Mouse (Mus musculus) kidney, adult 11 months (tissue): ENCODE results near the gene Gatd1.
"Not testable (repeated sequence)": the region's sequence is repeated elsewhere in the genome, so short reads cannot be mapped to it uniquely, and the experiment has no call there.

ENCODE experiments used
- DNase-seq: peaks from one replicate; pipeline ENCODE4 v3.0.0; 2022

The Gatd1 gene

DNA sequence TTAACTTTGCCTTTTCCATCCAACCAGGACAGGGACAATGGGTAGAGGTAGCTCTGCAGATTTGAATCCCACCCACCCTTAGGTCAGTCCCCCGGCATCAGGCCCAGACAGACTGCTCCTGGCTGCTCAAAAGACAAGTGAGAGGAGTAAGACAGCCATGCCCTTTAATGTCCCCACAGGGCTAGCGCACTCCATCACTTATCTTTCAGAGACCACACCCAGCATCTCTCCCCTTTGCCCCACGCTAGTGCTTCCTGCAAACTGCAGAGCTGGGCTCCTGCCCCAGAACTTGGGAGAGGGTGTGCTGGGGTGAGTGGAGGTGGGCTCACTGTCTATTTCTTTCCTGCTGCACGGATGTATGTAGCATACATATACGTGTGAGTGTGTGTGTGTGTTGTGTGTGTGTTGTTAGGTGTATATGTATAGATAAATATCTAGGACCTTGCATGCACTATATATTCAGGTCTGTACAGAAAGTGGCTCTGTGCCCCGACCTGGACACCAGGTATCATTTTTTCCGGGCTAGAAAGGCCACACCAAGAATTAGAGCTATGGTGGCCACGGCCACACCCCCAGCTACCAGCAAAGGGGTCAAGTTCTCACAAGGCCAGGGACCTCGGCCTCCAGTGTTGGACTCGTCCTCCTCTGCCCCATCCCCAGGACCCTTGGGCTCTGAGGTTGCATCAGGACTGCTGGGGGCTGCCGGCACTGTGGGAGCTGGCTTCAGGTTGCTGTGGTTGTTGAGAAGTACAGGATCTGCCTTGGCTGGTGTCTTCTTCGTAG is 13.2 kb upstream of the Gatd1 start:
- no peak for DNase-seq

- DNase-seq, result no peak
Measured at GRCm38 (mm10) chr7:141423811-141424210, 9.9 kb upstream of the Gatd1 start.

DNA sequence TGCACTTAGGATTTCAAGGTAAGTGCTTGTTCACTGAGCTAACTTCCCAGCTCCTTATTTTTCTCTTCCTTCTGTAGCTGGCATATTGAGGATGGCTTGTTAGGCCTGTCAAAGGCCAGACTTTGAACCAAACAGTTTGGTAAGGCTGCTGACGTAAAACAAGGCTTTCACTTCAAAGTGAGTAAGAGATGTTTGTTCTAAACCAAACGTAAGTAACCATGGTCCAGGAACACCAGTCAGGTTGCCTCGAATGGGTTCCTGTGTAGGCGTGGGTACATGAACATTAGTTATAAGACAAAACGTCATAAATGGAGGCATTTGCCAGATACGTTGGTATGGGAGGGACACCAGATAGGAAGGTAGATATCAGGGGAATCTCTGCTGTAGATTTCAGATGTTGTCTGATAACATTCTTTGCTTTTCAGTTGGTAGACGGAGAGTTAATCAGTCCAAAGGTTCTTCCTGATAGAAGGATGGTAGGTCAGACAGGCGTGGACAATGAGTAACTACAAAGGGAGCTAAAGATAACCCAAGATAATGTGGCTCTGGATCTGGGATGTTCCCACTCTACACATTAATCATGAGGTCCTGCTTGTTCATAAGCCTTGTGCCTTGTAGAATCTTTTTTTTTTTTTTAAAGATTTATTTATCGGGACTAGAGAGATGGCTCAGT is 6.2 kb upstream of the Gatd1 start:
- DNase-seq, result no peak

DNA sequence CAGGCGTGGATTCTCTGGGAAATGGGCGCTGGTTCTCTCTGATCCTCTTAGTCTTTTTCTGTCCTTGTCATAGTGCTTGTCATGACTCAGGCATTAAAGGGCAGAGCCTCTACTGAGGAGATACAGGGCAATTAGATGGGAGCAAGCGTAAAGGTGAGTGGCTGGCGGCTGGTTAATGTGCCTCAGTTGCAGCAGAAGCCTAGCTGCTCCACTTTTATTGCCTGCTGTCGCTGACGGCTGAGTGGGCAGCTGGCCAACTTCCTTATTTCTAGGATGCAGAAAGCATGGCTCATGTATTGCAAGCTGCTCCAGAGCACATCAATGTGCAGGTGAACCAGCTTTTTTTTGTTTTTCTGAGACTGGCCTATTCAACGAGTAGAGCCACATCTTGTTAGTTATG is 5.0 kb upstream of the Gatd1 start:
- no peak for DNase-seq

DNA sequence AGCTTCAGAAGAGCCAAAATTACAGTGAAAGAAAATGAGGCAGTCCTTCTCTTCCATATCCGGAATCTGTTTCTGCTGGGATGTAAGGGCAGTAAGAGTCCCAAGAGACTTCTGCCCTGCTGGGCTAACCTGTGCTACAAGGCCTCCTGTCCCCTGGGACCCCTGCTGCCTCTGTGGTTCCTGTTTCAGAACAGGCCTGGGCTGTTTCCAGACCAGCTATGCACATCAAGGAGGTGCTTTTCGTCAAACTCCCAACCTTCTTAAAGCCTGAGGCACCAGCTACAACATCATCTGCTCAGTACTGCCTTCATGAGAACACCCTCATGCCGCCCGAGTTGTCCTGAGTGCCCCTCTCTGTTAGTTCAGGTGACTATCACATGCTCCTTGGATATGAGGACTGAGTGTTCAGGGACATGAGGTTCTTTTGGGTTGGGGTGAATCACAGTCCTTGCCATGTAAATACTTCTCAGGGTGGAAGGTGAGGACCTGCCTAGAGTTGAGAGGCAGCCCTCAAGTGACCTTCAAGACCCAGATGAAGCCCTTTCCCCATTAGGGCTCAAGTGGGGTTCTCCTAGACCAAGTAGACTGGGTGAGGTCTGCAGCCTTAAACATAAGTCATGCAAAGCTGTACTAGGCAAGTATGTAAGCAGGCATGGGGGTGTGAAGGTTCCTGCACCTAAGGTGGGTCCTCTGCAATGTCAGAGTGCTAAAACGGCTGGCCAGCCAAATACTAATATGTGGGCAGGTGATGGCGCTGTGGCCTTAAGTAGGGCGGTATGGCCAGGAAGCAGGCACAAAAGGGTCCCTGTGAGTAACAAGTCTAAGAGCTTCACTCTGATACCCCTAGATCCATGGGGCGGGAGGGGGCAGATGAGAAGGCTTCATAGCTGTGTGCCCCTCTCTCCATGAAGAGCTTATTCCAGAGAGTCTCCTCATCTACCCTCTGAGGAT is 4.1 kb upstream of the Gatd1 start:
- no peak for DNase-seq

DNA sequence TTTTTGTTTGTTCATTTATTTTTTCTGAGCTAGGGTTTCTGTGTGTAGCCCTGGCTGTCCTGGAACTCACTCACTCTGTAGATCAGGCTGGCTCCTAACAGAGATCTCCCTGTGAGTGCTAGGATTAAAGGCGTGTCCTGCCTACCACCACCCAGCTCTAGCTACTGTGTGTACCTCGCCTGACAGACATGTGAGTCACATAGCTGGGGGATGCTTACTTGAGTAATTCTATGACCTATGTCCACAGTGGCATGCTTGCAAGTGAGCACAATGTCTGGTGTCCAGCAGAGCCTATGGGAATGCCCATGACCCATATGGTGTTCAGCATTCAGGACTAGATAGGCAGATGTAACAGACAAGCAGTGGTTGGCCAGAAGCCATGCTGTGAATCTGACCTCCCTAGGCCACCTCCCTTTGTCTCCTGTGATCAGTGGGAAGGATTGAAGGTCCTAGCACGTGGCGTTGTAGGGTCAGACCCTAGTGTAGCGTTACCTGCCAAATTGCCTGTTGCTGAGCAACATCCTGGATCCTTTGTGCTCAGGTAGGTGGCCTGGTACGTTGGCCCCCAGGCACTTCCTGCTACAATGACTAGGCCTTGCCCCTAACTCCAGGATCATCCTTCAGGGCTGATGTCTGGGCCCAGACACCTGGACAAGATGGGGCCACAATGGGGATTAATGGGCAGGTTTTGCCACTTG is 2.4 kb upstream of the Gatd1 start:
- DNase-seq, result no peak

DNA sequence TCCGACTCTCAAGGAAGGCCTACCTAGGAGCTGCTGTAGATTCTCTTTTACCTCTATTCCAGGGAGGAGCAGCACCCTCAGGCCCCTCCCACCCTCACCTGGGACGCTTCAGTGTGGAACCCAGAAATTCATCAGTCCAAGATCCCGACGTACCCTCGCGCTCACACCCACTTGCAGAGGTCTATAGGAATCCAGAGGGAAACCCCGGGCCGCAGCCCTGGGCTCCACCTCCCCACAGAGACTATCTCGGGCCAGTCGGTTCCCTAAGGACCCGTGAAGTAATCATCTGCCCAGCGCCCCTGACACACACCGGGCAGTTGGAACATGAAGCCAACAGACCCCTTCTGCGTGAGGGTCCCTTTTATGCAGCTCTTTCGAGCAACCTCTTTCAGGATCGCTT is 605 bp downstream of the Gatd1 start:
- DNase-seq, result no peak

DNA sequence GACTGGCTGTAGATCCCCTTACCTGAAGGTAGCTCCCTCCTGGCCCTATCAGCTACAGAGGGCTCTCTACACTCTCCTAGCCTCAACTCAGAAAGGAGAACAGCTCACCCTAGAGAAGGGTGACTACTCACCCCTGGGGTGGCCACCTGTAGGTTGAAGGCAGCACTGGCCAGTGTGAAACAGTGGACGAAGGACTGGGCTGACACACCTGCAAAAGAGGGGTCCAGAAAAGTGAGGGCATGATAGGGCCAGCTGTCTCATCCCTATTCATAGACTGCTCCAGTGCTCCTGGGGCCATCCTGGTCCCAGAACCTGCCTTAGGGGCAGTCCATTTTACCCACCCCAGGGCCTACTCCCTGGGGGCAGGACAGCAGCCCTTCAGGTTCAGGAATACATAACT is 2.3 kb downstream of the Gatd1 start:
- DNase-seq, result no peak

DNA sequence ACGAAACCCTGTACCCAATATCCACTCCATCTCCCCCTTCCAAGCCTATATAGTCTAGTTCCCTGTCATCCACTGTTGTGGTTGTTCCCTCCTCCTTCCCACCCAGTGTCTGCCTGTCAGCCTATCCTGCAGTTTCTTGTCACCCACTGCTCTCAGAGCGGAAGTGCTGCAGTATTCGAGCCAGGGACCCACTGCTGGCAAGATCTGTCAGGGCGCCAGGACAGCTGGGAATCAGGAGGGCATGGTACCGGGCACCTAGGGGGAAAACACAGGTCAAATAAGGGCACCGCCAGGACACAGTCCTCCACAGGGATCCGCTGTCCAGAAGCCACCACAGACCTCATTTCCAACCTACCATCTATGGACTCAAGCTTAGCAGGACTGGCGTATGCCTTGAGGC is 3.3 kb downstream of the Gatd1 start:
- DNase-seq, result no peak

DNA sequence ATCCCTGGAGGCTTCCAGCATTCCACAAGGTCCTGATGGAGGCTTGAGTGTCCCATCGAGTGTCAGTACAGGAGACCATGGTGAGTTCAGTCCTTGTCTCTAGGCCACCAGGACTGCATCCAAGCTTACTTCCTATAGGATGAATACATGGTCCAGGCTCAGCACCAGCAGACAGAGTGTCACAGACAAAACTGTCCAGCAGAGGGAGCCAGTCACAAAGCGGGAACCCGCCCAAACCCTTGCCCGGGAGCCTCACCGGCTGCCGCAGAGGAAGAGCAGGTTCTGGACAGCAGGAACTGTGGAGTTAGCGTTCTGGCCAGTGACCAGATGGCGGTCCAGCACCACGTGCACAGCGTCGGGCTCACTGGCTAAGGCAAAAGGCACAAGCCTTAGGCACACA is 5.1 kb downstream of the Gatd1 start:
- DNase-seq, result peak; percentile 75

DNA sequence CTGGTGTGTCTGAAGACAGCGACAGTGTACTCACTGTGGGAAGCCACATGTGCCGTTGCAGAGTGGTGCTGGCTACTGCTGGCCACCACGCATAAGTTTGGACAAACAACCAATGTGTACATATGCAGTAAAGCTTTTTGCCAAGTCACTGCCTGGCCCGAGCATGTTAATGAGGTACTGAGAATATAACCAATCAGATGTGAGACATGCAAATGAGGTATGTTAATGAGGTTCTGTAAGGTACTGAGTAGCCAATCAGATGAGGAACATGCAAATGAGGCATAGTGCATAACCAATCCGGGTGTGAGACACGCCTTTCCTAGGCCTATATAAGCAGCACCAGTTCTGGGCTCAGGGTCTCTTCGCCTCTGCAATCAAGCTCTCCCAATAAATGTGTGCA is 6.3 kb downstream of the Gatd1 start:
- DNase-seq, result not testable (repeated sequence)

DNA sequence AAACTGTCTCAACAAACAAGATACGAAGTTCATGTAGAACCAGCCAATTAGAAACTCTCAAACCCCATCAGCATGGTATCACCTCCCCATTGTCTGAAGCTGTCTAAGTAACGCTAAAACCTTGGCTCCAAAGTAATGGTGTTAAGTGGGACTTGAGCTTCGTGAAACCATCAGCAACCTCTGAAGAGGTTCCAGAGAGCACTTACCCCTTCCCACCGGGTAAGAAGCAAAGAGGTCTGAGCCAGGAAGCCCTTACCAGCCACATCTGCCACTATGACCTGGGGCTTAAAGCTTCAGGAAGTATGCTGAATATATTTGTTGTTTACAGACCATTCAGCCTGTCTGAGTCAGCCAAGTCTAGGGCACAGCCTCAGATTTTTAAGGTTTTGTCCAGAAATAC is 8.5 kb downstream of the Gatd1 start:
- no peak for DNase-seq

- peak; percentile 61 for DNase-seq
Measured at GRCm38 (mm10) chr7:141403305-141403704, 10.6 kb downstream of the Gatd1 start.

DNA sequence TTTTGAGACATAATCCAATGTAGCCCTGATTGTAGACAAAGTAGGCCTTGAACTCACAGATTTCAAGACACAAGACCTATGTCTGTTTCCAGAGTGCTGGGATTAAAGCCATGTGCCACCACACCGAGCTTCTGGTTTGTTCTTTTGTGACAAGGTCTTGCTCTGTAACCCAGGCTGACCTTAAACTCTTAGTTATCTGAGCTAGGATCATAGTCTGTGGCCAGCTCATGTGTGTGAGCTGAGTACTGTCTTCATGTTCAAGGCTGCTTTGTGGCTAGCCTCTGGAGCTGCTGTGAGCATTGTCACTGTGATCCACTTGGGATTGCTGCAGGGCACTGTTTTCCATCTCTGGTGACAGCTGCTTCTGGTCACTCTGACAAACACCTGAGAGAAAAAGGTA is 18.6 kb downstream of the Gatd1 start:
- no peak for DNase-seq

- DNase-seq, result peak; percentile 55
Measured at GRCm38 (mm10) chr7:141394771-141395170, 19.2 kb downstream of the Gatd1 start.

DNA sequence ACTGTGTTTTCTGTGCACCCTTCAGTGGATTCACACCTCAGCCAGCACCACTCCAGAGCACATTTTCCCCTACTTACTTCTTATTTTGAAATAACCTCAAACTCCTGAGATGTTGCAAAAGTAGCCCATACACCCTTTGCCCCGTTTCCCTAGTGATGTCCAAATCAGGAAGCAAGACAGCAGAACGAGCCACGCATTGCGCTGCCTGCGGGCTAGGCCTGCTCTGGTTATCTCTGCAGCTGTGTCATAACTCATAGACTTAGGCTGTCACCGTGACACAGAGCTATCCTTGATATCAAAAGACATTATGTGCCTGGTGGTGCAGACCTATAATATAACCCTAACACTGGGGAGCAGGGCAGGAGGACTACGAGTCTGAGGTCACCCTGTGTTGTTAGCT is 19.8 kb downstream of the Gatd1 start:
- no peak for DNase-seq

DNA sequence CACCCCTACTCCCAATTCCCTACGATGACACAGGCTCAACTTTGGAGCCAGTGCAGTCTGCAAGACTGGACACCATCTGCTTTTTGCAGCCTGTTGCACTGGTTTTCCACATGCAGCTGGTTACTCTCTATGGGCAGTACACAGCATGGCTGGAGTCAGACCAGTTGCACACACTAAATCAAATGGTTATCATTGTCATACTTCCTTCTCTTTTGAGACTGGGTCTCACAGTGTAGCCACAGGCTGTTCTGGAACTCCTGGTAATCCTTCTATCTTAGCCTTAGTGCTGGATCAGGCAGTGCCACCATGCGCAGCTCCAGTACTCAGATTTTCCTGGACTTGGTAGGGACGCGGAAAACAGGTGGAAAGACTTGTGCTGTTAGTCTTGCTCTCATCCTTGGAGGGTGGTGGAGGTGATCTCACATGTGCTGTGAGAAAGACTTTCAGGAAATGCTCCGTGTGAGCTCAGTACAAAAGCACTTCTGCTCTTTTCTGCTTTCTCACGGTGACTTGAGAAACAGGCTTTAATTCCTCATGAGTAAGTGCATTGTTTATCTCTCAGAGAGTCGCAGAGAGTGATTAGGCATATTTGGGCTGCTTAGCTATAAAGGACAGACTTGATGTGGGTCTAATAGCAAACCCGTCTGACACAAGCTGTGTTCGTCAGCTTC is 21.2 kb downstream of the Gatd1 start:
- DNase-seq, result no peak

GRCm38 (mm10) chr7:141391625-141392551 is 22.0 kb downstream of the Gatd1 start, which contains the start of gene Taldo1:
Taldo1 (plus strand) TSS chr7:141392199.
- peak; percentile 97 for DNase-seq

DNA sequence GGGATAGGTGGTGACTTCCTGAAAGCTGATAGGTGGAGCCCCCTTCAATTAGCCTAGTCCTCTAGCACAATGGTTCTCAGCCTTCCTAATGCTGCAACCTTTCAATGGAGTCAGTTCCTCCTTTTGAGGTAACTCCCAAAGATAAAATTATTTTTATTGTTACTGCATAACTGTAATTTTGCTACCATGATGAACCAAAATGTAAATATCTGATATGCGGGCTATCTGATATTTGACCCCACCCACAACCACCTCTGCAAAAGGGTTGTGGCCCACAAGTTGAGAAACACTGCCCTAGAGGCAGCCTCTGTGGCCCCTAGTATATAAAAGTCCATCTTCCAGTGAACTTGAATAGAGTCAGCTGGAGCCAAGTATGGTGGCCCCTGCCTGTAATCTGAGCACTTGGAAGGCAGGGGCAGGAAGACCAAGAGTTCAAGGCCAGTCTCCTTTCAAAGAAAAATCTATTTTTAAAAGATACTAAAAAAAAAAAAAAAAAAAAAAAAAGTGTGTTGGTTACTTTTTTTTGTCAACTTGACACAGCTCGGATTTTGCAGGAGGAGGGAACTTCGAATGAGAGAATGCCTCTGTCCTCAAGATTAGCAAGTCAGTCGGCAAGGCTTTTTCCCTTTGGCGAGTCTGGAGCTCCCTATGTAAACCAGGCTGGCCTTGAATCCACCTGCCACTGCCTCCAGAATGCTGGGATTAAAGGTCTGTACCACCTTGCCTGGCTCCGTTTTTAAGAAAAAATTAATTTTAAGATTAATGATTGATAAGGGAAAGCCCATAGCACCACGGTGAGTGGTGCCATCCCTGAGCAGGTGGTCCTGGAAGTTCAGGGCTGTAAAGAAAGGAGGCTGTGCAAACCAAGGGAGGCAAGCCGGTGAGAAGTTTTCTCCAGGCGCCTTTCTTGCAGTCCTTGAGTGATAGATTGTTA is 23.3 kb downstream of the Gatd1 start:
- peak; percentile 43 for DNase-seq
